Mouse (Mus musculus): ENCODE data around the gene Htr5a.

Htr5a gene

GRCm38 (mm10) chr5:27841701-27842295 is at the start of gene Htr5a:
Gene Htr5a (plus strand): TSS chr5:27842149.
- DNase-seq (ENCODE audit: low read depth): no peak

GRCm38 (mm10) chr5:27792173-27792470 is 49.8 kb upstream of the Htr5a start:
- DNase-seq (ENCODE audit: low read depth): no peak

- DNase-seq (ENCODE audit: low read depth): peak; percentile 61
These were observed 49.3 kb upstream of the Htr5a start for GRCm38 (mm10) chr5:27792531-27793205.

GRCm38 (mm10) chr5:27793923-27794322 is 48.0 kb upstream of the Htr5a start:
- peak; percentile 90 for DNase-seq (ENCODE audit: low read depth)

GRCm38 (mm10) chr5:27814282-27814681 is 27.7 kb upstream of the Htr5a start:
- DNase-seq (ENCODE audit: low read depth): no peak

- DNase-seq (ENCODE audit: low read depth): no peak
These were observed 22.9 kb upstream of the Htr5a start for GRCm38 (mm10) chr5:27818840-27819672.

GRCm38 (mm10) chr5:27821161-27821560 is 20.8 kb upstream of the Htr5a start:
- DNase-seq (ENCODE audit: low read depth): no peak

GRCm38 (mm10) chr5:27827971-27828370 is 14.0 kb upstream of the Htr5a start:
- DNase-seq (ENCODE audit: low read depth): no peak

GRCm38 (mm10) chr5:27835096-27835495 is 6.9 kb upstream of the Htr5a start:
- no peak for DNase-seq (ENCODE audit: low read depth)

- no peak for DNase-seq (ENCODE audit: low read depth)
These were observed 3.9 kb upstream of the Htr5a start for GRCm38 (mm10) chr5:27838061-27838460.

GRCm38 (mm10) chr5:27842671-27843320 is 847 bp downstream of the Htr5a start:
- no peak for DNase-seq (ENCODE audit: low read depth)

GRCm38 (mm10) chr5:27846979-27847378 is 5.0 kb downstream of the Htr5a start:
- no peak for DNase-seq (ENCODE audit: low read depth)

- DNase-seq (ENCODE audit: low read depth): peak; percentile 54
These were observed 12.3 kb downstream of the Htr5a start for GRCm38 (mm10) chr5:27854290-27854689.

- DNase-seq (ENCODE audit: low read depth): no peak
These were observed 13.8 kb downstream of the Htr5a start for GRCm38 (mm10) chr5:27855726-27856125.

GRCm38 (mm10) chr5:27873240-27874082 is 31.5 kb downstream of the Htr5a start:
- no peak for DNase-seq (ENCODE audit: low read depth)

- DNase-seq (ENCODE audit: low read depth): no peak
These were observed 32.3 kb downstream of the Htr5a start for GRCm38 (mm10) chr5:27874211-27874610.

GRCm38 (mm10) chr5:27875341-27876105 is 33.6 kb downstream of the Htr5a start:
- no peak for DNase-seq (ENCODE audit: low read depth)

GRCm38 (mm10) chr5:27878356-27878755 is 36.4 kb downstream of the Htr5a start:
- DNase-seq (ENCODE audit: low read depth): no peak

- no peak for DNase-seq (ENCODE audit: low read depth)
These were observed 37.8 kb downstream of the Htr5a start for GRCm38 (mm10) chr5:27879726-27880125.

GRCm38 (mm10) chr5:27880329-27881036 is 38.5 kb downstream of the Htr5a start:
- no peak for DNase-seq (ENCODE audit: low read depth)
